Mouse (Mus musculus) embryonic facial prominence, embryonic 10.5 days (tissue): Measurements from ENCODE around the gene Copz1. TPM values are rescaled to one million over a fixed set of nuclear protein-coding genes. Genes with fewer than 3 reads are reported as not detected.
A peak's percentile ranks its signal among the peaks of the same experiment; 100 is the strongest.

Source experiments
- DNase-seq: peaks from one replicate; pipeline ENCODE4 v3.0.0-alpha.2; 2017; ENCODE audit warnings: low spot score
- H3K27ac ChIP-seq: fragments of 300-500 bp; sonication (generic); replicated peaks from 2 replicates; pipeline ENCODE4 v1.5.1; 2016; ENCODE audit warnings: mild to moderate bottlenecking
- H3K27me3 ChIP-seq: fragments of 300-500 bp; sonication (generic); replicated peaks from 2 replicates; pipeline ENCODE4 v1.6.1; 2016; ENCODE audit warnings: low read depth, mild to moderate bottlenecking; ENCODE audit not compliant: poor library complexity, severe bottlenecking
- H3K36me3 ChIP-seq: fragments of 300-500 bp; sonication (generic); replicated peaks from 2 replicates; pipeline ENCODE4 v1.6.1; 2016; ENCODE audit warnings: mild to moderate bottlenecking, moderate library complexity
- H3K4me1 ChIP-seq: fragments of 300-500 bp; sonication (generic); 2 replicates; pipeline ENCODE4 v1.6.1; 2016
- H3K4me3 ChIP-seq: fragments of 300-500 bp; sonication (generic); 2 replicates; pipeline ENCODE4 v1.5.1; 2016; ENCODE audit warnings: mild to moderate bottlenecking, moderate library complexity
- H3K9me3 ChIP-seq: fragments of 300-500 bp; sonication (generic); 2 replicates; pipeline ENCODE4 v1.6.1; 2016; ENCODE audit warnings: mild to moderate bottlenecking
- WGBS: fragments of 180-500 bp; shearing (Covaris S2); methylation state at CpG from one replicate; pipeline ENCODE4 v1.1.7; 2016; 5-methylcytosine and 5-hydroxymethylcytosine counted together
- polyA plus RNA-seq: library from polyadenylated mRNA; unstranded; fragments of >200 nt; fragmentation: Nextera tagmentation; extraction: Ambion mirVana; gene quantifications from 2 replicates; pipeline ENCODE4 v1.2.1, GENCODE M21; 2016

Gene Copz1
- polyA plus RNA-seq, 1 experiment from 2014 or later, result 281 TPM

DNA sequence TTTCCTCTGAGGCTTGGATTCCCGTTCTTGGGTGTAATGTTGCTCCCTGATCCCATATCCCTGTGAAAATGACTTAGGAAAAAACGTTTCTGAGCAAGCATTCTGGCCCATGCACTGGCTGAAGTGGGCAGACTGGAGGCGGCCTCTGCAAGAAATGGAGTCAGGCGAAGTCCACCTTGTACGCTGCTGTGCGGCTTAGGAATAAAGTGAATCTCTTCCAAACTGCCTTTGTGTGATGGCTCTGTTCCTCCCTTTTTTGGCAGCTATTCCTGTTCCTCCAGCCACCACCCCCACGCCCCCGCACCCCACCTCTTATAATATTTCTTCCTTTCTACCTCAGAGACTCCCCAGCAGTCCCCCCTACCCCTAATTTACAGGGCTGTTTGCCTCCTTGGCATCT lies 27.1 kb downstream of the Copz1 start:
- H3K27ac ChIP-seq, result peak overlapping the region; percentile 96
- H3K4me3 ChIP-seq, result peak overlapping the region; percentile 45
- WGBS, result 38% methylated on average over 8 of the region's 8 CpGs
- H3K27me3 ChIP-seq, result 0 out of 2 replicates have a peak, but pooled peaks cover 4% of the 10 kb centered on the region
- DNase-seq, result no peak
- H3K36me3 ChIP-seq, result peaks cover 42% of the 10 kb centered on the region
- H3K9me3 ChIP-seq, result no peaks in the 10 kb centered on the region
- peaks cover 99% of the 10 kb centered on the region for H3K4me1 ChIP-seq

DNA sequence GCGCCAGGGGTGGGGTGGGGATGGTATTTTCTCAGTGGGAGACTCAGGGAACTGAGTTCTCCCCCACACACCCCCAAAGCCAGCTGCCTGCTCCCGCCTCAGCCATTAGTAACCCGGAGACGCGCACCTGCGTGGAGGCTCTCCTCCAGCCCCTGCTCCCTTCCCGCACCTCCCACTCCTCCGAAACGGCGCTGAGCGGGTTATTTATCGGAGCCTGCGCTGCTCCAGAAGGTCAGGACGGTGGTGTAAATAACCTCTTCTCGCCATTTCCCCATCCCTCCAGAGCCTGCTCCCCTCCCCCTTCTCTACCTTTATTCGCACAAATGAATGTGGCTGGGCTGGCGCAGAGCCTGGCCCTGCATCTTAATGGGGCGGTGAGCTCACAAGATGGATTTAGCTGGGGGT lies 27.6 kb downstream of the Copz1 start:
- Histone ChIP-seq H3K4me1 (peaks cover 100% of the 10 kb centered on the region), H3K9me3 (no peaks in the 10 kb centered on the region), H3K4me3 (peak overlapping the region; percentile 45), H3K36me3 (peaks cover 42% of the 10 kb centered on the region), H3K27me3 (0 out of 2 replicates have a peak, but pooled peaks cover 4% of the 10 kb centered on the region), H3K27ac (peak overlapping the region; percentile 96)
- WGBS, result 5% methylated on average over 18 of the region's 18 CpGs
- peak; percentile 55 for DNase-seq

DNA sequence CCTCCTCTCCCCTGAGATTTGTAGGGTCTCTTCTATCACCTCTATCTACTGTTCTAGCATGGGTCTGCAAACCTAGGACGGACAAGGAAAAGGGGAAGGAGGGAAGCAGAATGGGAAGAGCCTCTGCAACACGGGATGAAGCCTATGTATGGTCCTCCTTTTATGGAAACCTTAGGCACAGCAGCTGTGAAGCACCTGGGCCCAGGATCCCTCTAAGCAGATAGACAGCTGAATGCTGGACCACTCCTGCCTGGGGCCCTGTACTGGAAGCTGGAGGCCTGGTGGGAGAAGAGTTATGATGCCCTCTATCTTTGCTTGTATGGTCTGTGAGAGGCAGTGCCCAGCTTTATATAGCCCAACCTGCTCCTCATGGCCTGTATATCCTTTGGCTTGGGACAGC lies 28.0 kb downstream of the Copz1 start:
- peak; percentile 48 for DNase-seq

DNA sequence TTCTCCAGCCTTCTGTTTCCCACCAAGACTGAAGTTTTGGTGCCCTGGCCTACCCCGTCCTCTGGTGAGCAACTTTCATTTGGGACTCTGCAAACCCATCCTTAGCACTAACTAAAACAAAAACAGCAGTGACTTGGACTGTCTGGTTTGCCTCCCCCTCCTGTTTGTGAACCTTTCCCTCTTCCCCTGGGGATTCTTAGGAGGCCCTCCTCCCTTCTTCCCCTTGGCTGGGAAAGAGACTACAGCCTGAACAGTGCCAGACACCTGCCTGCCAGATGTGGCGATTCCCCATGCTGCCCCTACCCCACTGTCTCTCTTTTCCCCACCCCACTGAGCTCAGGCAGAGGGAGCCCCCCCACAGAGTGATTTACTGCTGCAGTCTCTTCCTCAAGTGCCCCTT lies 28.5 kb downstream of the Copz1 start:
- peak; percentile 82 for DNase-seq
- no peaks in the 10 kb centered on the region for H3K9me3 ChIP-seq
- H3K36me3 ChIP-seq, result peaks cover 36% of the 10 kb centered on the region
- WGBS, result 14% methylated on average over 2 of the region's 2 CpGs
- H3K4me1 ChIP-seq, result peaks cover 99% of the 10 kb centered on the region
- 0 out of 2 replicates have a peak, but pooled peaks cover 4% of the 10 kb centered on the region for H3K27me3 ChIP-seq
- peak overlapping the region; percentile 45 for H3K4me3 ChIP-seq
- peak overlapping the region; percentile 96 for H3K27ac ChIP-seq

More for the DNA sequence above, 28.0 kb downstream of the Copz1 start:
- 10% methylated on average over 2 of the region's 2 CpGs for WGBS
- Histone ChIP-seq H3K9me3 (no peaks in the 10 kb centered on the region), H3K27me3 (0 out of 2 replicates have a peak, but pooled peaks cover 4% of the 10 kb centered on the region), H3K4me1 (peaks cover 99% of the 10 kb centered on the region), H3K36me3 (peaks cover 40% of the 10 kb centered on the region), H3K4me3 (peak overlapping the region; percentile 45), H3K27ac (peak overlapping the region; percentile 96)

DNA sequence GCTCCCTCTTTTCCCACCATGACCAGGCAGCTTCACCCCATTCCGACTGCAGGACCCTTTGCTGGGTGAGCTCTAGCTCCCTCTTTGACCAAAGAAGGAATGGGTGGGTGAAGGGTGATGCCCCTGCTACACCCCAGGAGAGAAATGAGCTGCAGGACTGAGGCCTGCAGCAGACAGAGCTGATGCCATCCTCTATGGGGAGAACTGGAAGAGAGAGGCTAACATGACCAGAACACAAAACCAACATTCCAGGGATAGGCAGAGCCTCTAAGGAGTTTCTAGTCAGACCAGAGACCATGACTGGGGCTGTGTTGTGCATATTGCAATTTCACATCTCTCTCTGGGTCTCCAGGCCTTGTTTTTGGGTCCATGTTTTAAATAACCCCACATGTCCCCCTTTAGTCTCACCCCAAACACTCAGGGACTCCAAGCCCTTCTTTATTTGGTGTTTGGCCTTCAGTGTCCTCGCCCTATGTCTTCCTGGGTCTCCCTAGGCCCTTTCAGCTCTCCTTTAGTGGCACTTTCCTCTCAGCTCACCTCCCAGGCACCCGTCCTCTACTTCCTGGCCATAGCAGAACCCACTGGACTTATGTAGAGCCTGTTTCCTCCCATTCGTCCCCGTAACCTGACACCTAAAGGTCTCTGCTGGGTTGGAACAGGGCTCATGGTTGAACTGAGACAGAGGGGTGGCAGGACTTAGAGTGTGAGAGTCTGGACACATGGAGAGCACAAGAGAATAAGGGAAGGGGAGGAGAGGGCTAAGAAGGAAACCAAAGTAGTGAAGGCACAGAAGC lies 29.2 kb downstream of the Copz1 start:
- Histone ChIP-seq H3K36me3 (peaks cover 29% of the 10 kb centered on the region), H3K9me3 (no peaks in the 10 kb centered on the region), H3K27me3 (0 out of 2 replicates have a peak, but pooled peaks cover 4% of the 10 kb centered on the region), H3K4me1 (peaks cover 99% of the 10 kb centered on the region), H3K27ac (peak overlapping the region; percentile 96), H3K4me3 (peak overlapping the region; percentile 45; the same call in 1 of the 2 replicates)
- peak; percentile 60 for DNase-seq
- 19% methylated on average over 5 of the region's 5 CpGs for WGBS

DNA sequence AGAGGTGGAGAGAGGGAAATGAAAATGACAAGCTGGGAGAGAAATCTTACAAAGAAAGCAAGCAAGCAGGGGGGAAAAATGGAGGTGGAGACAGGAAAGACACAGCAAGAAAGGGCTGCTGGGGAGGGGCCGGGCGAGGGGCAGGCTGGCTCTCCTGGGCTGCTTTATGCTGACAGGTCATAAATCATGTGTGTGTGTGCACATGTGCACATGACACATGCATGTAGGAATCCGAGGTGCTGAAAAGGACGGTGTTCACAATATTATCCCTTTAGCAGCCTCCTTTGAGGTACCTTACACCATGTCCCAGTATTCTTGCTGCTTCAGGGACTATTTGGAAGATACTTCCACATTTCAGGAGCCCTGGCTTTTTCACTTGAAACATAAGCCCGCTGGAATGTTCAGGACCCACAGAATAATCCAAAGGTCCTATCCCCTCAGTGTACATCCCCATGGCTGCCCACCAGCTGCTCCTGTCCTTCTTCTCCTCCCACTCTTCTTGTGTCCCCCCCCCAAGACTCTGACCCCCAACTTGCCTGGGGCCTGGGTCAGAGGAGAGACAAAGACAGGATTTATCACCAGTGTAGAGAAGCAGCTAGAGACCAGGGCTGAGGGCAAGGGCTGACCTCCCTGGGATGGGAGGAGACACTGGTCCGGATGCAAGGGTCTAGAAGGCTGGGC lies 30.0 kb downstream of the Copz1 start:
- H3K9me3 ChIP-seq, result no peaks in the 10 kb centered on the region
- H3K4me1 ChIP-seq, result peaks cover 98% of the 10 kb centered on the region
- peak overlapping the region; percentile 96 for H3K27ac ChIP-seq
- H3K36me3 ChIP-seq, result peaks cover 22% of the 10 kb centered on the region
- peak overlapping the region; percentile 45; the same call in 1 of the 2 replicates for H3K4me3 ChIP-seq
- 25% methylated on average over 6 of the region's 6 CpGs for WGBS
- H3K27me3 ChIP-seq, result peaks cover 5% of the 10 kb centered on the region; the same call in 1 of the 2 replicates
- DNase-seq, result peak; percentile 64

DNA sequence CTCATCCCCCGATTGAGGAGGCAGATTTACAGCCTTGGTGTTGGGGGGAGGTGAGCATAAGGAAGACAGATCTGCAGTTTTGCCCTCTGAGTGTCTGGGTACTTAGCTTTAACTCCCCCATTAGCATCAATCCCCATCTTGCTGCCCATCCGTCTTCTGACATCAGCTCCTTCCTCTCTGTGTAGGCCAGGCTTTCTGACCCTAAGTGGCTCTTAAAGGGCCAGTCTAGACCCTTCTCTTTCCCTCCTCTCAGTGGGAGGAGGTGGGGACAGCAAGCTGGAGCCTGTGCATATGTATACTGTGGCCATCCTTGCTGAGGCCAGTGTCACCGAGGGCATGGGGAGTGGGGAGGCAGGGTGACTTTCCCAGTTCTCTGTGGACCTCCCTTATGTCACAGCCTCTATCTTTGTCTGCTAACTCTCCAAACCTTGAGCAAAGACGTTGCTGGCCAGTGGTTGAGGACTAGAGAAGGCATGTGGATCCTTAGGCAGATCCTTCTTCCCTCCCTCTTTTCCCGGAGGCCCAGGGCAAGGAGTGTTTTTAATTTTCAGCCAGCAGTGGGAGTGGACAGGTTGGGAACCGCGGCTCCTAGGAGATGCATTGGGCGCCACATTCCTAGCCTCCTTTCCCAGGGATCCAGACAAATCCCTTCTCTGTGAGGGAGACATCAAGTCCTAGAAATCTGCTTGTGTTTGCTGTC lies 31.6 kb downstream of the Copz1 start:
- peak overlapping the region; percentile 96 for H3K27ac ChIP-seq
- DNase-seq, result peak; percentile 55
- H3K4me1 ChIP-seq, result peaks cover 95% of the 10 kb centered on the region
- H3K36me3 ChIP-seq, result peaks cover 6% of the 10 kb centered on the region
- H3K9me3 ChIP-seq, result no peaks in the 10 kb centered on the region
- WGBS, result 9% methylated on average over 8 of the region's 8 CpGs
- peaks cover 18% of the 10 kb centered on the region for H3K27me3 ChIP-seq
- H3K4me3 ChIP-seq, result peak overlapping the region; percentile 63

DNA sequence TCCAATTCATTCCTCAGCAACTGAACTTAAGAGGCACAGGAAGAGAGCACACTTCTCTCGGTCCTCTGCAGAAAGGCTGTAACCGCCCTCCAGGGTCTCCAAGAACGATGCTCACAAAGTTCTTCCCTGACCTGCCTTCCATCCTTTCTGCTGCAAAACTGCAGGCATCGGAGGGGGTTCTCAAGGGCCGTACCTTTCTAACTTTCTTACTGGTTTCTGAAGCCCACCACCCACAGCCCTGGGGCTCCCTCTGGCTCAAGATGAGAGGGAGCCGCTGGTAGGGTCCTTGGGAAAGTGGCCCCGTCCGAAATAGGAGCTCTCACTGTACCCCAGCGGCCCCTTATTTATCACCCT lies 32.1 kb downstream of the Copz1 start:
- peaks cover 22% of the 10 kb centered on the region for H3K27me3 ChIP-seq
- DNase-seq, result no peak

DNA sequence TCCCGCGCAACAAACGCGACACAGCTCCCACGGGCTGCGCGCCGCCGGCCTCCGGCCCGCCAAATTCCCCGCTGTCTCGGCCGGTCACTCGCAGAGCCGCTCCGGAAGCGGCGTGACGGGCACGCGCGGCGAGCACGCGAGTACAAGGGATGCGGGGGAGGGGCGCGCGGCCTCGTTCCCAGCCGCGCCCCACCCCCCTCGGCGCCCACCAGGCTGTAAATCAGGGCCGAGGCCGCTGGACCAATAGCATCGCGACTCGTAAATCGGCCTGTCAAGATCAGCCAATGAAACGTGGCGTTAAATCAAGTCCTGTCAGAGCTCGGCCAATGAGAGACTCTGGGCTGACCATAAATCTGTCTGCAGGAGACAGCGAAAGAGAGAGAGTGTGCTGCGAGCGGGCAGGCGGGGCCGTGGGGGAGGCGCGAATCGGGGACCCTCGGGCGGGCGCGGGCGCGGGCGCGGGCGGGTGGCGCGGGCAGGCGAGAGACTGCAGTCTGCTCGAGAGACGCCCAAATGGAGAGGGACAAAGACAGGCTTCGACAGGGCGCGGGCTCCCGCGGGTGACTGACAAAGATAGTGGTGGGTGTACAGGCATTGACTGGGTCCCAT lies 32.7 kb downstream of the Copz1 start:
- Histone ChIP-seq H3K27ac (peak overlapping the region; percentile 96), H3K4me1 (peaks cover 85% of the 10 kb centered on the region), H3K4me3 (peak overlapping the region; percentile 63), H3K9me3 (no peaks in the 10 kb centered on the region), H3K27me3 (peaks cover 28% of the 10 kb centered on the region), H3K36me3 (no peaks in the 10 kb centered on the region)
- under 1% methylated on average over 71 of the region's 71 CpGs for WGBS
- DNase-seq, result peak; percentile 99

More for the DNA sequence above, 32.1 kb downstream of the Copz1 start:
- Histone ChIP-seq H3K27ac (peak overlapping the region; percentile 96), H3K9me3 (no peaks in the 10 kb centered on the region), H3K36me3 (peaks cover under 1% of the 10 kb centered on the region), H3K4me3 (peak overlapping the region; percentile 63), H3K4me1 (peaks cover 91% of the 10 kb centered on the region)
- WGBS, result under 1% methylated on average over 9 of the region's 9 CpGs

DNA sequence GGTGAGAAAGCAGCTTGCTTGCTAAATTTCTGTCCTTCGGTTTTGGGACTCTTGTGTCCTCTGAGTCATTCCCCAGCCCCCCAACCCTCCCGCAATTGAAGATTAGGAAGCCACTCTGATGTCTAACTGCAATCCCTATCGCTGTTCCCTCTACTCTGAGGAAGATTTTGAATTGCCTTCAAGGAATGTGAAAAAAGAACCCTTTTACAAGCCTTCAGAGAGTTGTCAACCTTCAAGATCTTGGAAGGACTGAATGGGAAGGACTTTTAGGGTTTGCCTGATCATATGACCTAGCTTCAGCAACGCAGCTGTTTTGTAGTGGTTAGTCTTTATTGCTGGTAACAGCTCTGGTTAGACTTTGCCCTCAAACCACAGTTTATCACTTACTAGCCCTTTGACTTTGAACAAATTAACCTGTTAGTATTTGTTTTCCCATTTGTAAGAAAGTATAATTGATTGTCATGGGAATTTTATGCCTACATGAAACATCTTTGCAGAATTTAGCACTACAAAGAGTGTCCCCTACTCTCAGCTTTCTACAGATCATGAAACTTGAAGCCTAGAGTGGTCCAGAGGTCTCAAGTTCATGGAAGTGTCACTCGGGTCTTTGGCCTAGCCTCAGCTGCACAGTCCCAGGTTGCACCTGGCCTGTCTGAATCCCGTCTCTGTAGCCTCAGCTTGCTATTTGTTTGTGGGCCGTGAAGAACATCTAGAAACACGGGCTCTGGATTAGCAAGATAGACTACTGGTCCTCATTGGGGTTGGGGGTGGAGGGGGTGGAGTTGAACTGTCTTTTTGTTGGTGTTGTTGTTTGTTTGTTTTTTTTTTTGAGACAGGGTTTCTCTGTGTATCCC lies 33.5 kb downstream of the Copz1 start:
- Histone ChIP-seq H3K36me3 (no peaks in the 10 kb centered on the region), H3K27ac (peak overlapping the region; percentile 96), H3K4me3 (peak overlapping the region; percentile 63), H3K4me1 (peaks cover 77% of the 10 kb centered on the region), H3K27me3 (peaks cover 31% of the 10 kb centered on the region), H3K9me3 (no peaks in the 10 kb centered on the region)
- no peak for DNase-seq
- WGBS, result 31% methylated on average over 8 of the region's 8 CpGs

DNA sequence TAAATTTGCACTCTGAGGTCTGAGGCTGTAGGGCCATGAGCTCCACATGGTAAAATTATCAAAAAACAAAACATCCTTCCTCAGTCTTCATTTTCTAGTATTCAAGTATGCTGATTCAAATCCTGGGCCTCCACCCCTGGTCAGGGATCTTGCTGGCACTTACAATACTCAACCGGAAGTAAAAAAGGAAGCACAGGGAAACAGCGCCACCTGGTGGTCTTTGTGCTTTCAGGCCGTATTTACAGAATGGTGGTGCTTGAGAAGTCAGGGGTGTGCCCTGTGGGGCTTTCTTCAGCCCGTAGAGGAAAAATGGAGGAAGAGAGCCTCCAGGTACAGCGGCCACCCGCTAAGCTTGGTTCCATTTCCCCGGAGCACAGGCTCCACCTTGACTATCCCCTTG lies 34.6 kb downstream of the Copz1 start:
- Histone ChIP-seq H3K36me3 (no peaks in the 10 kb centered on the region), H3K27ac (peak overlapping the region; percentile 57), H3K9me3 (no peaks in the 10 kb centered on the region), H3K4me1 (peaks cover 66% of the 10 kb centered on the region), H3K27me3 (peaks cover 31% of the 10 kb centered on the region), H3K4me3 (no peak overlapping the region; the same call in 1 of the 2 replicates)
- DNase-seq, result peak; percentile 94
- WGBS, result 2% methylated on average over 7 of the region's 7 CpGs
